Mouse (Mus musculus): Measurements from ENCODE around the gene Ttc28.
A peak's percentile ranks its signal among the peaks of the same experiment; 100 is the strongest.
"Not testable (repeated sequence)": the region's sequence is repeated elsewhere in the genome, so short reads cannot be mapped to it uniquely, and the experiment has no call there.

Ttc28 gene

DNA sequence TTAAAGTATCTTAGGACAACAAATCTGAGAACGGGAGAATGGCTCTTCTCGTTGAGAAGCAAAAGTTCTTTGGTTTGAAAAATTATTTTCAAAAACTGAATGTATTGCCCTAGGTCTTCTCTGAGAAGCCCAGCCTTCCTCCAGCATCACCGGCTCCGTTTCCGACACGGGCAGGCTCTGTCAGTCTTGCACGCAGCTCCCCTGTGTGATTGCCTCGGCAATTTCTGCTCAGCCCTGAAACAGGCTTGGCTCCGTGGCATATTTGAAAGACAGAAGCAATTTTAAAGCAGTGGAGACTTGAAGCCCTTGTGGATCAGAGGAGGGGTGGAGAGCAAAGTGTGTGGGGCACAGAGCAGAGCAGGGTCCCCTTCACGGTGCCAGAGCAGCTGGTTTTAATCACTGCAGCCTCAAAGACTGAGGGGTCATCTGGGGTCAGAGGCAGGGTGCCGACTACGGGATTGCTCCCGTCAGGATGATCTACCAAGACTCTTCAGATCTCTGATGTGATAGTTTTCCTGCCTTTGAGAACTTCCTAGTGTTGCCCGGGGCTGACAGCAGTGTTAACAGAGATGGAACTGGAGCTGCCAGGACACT lies 363.9 kb downstream of the Ttc28 start:
- DNase-seq (ENCODE audit: low spot score) = no peak

DNA sequence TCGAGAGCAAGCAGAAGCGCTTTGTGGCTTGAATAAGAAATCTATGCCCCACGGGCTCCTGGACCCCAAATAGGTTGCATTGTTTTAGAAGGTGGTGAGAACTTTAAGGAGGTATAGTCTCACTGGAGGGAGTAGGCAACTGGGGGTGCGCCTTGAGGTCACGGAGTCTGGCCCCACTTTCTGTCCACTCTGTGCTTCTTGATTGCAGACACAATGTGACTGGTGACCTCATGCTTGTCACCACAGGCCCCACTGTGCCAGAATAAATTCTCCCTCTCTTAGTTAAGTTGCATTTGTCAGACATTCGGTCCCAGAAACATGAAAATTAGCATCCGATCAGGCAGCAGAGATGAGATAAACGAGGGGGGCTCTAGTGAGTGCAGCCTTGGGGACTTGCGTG lies 364.5 kb downstream of the Ttc28 start:
- no peak for DNase-seq (ENCODE audit: low spot score)

DNA sequence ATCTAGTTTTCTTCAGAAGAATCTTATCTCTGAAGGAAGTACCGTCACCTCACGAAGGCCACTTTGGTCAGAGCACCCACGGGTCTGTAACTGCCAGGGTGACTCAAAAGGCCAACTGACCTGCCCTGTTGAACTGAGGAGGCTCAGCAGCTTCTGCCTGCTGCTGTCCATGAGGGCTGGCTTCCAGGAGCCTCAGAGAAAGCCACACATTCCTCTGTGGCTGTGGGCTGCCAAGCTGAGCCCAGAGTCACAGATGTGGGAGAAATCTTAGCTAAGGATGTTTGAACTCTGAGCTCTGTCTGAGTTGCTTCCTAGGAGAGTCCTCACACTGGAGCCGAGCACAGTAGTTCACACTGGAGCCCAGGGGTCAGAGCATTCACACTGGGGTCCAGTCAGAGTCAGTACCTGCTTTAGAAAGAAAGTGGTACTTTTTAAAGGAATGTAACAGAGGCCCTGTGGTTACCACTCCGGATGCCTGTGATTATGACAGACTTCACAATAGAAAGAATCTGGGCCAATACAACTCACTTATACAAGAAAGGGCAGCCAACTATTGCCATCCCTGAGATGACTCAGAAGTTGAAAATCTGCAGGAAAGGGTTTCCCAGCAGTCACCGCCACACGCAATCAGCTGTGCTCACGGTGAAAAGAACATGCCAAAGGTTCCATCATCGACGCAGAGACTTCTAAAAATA lies 368.1 kb downstream of the Ttc28 start:
- no peak for DNase-seq (ENCODE audit: low spot score)

DNA sequence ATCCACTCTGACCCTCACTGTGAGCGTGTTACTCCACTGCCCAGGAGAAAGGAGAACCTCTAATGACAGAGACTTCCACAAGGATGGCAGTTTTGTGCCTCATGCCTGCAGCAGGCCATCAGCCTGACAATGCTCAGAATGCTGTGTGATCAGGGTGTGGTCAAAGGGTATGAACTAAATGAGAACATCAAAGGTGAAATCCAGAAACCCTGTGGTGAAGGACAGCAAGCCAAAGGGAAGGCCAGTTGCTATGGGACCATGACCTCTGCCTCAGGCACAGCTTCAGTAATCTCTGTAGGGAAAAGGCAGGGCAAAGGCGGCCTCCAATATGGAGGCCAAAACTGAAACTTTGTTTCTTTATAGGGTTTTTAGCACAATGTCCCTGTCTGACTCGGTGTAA lies 372.5 kb downstream of the Ttc28 start:
- DNase-seq (ENCODE audit: low spot score) = no peak

DNA sequence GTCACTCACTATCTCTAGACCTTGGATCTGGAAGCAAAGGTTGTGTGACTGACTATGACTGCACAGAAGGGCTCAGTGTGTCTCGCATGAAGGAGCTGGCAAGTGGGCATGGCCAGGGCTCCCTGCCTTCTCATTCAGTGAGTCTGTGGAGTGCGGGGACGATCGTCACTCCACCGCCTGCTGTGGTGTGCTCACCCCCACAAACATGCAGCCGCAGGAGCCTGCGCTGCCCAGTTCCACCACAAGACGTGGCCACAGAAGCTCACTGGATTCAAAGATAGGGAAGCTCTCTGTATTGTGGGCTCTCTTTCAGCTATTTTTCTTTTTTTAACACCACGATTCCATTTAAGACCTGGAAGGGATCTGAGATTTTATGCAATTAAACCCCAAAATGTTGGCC lies 374.8 kb downstream of the Ttc28 start:
- DNase-seq (ENCODE audit: low spot score) = no peak

DNA sequence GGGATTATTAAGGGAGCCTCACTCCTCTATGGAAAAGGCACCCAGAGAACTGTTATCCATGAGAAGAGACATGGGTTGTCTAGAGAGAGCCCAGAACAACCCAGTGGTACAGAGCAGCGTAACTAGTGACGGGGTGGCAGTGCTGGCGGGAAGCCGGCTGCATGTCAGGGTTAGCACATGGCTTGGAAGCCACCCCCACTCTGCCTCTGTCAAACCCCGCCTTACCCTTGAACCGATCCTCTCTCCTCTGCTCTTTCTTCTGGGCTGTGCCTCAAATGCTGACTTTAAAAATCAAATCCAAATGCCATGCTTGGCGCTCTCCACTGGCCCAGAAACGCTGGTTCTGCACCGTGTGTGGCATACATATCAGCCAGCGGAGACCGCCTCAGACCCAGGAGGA lies 375.2 kb downstream of the Ttc28 start:
- DNase-seq (ENCODE audit: low spot score) = no peak

DNA sequence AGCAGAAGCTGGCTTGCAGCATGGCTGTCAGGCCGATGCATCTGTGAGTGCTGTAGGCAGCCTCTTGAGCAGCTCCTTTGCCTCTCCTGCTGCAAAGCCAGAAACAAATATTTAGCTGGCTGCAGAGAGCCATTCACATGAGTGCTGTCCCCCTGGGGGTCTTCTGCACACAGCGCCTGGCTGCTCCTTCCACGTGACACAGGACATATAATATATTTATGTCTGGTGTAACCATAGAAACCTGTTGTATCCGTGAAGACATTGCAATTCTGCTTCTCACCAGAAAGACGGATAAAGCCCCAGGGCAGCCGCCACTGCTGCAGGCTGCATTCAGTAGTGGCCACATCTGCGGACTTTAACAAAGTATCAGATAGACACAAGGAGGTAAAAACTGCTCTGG lies 376.6 kb downstream of the Ttc28 start:
- DNase-seq (ENCODE audit: low spot score) = no peak

DNA sequence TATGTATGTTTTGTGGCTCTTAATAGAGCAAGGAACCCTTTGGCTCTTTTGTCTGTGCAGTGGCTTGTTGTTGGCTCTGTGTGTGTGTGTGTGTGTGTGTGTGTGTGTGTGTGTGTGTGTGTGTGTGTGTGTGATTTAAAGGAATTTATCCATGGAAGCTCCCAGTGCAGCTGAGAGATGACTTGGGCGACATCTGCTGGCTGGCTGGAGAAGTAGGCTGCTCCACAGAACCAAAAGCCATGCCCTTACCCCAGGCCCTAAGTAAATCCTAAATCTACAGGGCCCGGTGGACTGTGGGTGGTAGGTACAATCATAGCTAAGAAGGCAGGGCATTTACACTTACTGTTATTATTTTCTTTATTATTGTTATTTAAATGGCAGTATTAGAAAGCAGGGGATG lies 377.5 kb downstream of the Ttc28 start:
- no peak for DNase-seq (ENCODE audit: low spot score)

DNA sequence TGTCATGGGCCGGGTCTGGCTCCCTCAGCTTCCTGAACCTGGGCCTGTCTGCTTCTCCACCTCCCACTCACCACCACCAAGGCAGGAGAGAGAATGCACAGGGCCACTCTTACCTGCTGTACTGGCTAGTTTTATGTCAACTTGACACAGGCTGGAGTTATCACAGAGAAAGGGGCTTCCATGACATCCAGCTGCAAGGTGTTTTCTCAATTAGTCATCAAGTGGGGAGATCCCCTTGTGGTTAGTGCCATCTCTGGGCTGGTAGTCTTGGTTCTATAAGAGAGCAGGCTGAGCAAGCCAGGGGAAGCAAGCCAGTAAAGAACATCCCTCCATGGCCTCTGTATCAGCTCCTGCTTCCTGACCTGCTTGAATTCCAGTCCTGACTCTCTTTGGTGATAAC lies 381.6 kb downstream of the Ttc28 start:
- DNase-seq (ENCODE audit: low spot score) = not testable (repeated sequence)

DNA sequence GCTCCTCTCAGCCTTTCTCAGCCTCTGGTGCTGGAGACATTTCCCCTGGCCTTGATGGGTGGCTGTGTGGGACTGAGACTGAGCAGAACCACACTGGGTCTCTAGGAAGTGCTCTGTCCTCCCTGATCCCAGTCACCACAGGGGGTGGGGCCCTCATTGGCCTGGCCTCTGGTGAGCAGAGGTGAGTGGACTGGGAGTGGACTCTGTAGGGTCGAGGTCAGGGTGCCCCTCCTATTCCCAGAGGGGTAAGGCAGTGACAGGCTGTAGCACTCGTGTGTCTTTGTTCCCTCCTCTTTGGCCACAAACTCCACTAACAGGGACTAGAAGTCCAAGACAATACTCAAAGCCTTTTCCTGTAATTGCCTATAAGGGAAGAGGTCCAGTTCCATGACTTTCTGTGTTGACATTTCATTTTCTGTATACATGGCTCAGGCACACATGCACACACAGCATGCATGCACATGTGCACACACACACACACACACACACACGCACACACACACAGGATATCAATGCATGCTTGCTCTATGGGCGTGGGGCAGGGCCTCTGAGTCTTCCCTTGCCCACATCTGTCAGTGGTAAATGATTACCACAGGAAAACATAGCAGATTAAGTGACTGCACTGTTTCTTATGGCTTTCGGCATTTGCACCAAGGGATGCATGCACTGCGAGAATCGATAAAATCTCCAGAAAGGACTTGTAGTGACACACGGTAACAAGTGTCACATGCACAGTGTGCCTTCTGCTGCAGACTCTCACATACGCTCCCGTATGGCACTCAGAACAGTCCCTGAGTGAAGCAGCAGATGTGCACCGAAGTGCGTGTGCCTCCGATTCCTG lies 382.4 kb downstream of the Ttc28 start:
- no peak for DNase-seq (ENCODE audit: low spot score)

DNA sequence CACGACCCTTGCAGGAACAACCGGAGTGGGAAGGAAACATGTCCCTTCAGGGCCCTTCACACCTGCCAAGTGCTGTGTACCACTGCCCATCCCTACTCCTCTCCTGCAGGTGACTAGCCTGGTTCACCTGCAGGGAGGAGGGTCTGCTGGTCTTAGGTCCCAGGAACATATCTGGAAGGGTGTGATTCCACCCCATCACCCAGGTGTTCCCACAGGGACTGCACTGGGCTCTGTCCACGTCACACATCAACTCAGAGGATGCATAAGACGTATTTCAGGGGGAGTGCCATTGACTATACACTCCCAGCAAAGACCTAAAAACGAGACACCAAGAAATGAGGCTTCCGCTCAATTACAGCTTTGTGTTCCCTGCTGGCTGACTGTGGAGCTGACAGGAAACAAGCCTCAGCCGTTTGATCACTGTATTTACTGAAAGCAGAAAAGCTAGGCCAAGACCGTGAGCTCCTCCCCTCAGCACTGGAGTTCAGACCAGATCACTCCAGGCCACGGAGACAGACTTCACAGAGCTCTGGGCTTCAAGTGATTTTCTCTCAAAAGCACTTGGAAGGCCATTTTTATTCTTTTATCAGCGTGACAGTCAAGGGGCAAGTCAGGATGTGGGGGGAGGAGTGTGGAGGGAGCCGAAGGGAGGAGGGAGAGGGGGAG lies 383.1 kb downstream of the Ttc28 start:
- DNase-seq (ENCODE audit: low spot score) = no peak

DNA sequence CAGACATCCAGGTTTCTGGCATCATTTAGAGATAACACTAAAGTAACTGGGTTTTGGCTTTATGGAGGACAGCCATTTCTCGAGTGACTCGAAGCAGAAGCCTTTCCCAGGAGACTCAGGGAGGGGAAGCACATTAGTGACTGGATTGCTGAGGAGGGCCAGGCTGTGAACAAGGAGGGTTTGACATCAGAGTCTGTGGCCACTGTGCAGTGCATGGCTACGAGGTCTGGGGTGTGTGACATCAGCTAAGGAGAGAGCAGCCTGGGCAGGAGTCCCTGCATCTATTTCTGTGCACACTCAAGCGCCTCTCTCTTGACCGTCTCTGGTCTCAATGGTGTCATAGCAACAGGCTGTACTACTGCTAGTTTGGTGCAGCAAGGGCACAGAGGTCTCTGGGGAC lies 383.8 kb downstream of the Ttc28 start:
- no peak for DNase-seq (ENCODE audit: low spot score)

DNA sequence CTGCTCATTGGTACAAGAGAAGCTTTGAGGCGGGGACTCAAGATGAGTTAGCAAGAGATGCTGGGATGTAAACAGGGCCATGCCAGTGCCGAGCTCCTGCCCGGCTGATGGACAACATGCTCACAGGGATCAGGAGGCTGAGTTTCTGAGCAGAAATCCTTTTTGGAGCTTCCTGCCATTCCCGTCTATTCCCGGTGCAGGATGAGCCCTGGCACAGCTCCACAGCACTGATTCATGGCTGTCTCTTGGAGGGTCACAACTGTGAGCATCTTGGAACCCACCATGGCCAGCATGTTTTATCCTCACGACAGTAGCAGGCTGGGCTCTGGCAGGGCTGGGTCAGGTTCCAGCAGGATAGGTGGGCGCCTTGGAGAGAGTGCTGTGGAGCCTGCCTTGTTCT lies 384.9 kb downstream of the Ttc28 start:
- no peak for DNase-seq (ENCODE audit: low spot score)

DNA sequence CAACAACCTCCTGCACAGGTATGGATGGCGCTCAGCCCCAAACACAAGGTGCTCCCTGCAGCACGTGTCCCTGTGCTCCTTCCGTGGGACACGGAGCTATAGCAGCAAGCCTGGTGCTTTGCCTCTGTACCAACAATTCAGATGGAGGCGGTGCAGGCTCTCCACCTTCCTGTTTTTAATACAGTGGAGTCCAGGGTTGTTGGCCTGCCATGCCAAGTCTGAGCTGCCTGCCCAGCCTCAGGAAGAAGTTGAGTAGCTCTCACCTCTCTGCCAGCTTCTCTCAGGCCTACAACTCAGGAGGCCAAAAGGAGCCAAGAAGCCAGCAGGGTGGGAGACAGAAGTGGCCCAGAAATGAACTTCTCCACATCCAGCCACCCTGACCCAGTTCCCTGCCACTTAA lies 387.1 kb downstream of the Ttc28 start:
- DNase-seq (ENCODE audit: low spot score) = no peak

DNA sequence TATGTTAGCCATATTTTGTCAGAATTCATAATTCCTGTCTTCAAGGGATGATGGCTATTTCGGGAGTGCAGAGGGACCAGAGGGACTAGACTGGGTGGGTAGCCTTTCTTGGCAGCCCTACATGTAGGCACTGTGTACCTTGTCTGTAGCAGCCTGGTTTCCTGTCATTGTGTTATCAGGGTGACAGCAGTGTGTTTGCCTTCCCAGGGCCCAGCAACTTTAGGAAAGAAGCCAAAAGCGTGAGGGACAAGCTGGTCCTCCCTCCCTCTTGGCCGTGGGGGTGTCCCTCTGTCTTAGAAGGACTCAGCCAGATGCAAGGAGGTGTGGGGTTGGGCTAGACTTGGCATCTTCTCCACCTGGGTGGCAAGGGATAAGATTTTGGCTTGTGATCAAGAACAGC lies 387.5 kb downstream of the Ttc28 start:
- DNase-seq (ENCODE audit: low spot score) = no peak

DNA sequence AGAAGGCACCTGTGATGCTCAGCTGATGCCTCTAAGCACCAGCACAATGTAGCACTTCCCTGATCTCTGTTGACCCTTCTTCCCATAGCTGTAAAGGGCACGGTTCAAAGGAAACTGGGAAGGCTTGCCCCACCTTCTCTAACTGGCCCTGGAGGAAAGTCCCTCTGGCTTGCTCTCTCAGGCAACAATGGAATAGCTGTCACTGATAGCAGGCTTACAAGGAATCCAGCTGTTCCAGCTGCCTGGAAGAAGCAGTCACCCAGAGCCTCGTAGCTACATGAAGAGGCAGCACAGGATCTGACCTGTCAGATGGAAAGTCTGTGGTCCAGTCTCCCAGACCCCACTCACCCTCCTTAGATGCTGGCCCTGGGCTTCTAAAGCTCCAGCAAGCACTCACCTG lies 389.2 kb downstream of the Ttc28 start:
- no peak for DNase-seq (ENCODE audit: low spot score)

DNA sequence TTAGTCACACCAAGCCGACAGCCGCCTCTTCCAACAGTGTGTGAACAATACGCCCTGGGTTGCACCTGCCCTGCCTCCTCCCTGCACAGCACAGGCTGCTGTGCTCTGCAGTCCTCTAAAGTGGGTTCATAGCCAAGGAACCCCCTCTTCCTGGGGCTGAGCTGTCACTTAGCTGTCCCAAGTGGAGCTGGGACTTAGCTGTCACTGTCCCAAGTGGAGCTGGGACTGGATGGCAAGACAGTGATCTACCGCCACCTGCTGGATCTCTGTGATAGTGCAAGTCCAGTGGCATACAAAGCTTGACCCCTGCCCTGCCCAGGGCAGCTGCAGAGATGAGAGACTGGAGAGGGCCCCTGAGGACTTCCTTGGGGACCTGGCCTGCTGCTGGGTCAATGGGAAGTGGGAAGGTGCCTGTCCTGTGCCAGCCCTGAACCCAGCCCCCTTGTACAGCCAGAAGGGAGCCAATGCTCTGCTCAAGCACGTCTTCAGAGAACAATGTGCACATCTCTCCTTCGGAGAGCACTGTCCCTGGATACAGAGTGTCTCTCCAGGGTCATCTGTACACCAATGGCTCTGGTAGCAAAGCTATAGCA lies 390.1 kb downstream of the Ttc28 start:
- peak; percentile 32 for DNase-seq (ENCODE audit: low spot score)

DNA sequence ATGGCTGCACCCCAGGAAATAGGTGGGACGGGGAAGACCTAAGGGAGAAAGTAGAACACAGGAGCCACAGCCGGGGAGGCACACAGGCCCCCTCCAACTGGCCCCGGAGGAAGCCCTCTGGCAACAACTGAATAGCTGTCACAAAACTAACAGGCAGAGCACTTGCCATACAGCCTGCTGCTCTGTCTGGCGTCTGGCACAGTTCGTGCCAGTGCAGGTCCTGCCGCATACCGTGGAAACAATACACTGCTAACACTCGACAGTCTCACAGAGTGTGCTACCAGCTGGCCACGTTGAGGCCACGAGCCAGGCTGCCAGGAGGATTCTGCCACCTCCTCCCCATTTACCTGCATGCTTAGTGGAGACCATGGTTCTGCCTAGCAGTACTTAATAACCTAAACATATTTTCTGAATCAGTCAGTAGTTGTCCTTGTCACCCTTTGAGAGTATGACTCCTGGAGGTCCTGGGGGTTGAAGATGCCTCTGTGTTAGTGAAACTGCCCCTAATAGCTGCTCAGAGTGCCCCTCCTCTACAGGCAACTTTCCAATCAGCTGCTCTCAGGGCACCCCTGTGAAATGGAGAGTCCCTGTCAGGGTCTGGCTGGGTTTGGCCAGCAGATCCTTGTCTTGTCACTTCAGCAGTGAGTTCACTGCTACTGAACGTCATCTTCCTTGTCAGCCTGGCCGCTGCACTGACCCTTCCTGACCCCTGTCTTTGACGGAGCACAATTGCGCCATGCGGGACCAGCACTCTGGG lies 390.8 kb downstream of the Ttc28 start:
- DNase-seq (ENCODE audit: low spot score) = no peak

DNA sequence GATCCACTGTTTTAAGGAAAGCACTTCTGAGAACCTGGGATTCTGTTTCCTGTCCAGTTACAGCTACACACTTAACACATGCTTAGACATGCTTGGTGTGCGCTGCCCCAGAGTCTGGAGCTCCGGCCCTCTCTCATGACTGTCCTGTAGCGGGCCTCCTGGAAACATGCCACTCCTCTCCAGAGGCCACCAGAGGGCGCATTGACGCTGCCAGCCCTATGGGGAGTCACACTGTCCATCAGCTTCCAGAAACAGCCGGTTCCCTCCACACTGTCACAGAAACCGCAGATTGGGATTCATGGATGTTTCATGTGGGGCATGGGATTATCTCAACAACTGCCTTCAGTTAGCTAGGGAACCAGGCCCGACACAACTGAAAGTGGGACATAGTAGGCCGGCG lies 394.0 kb downstream of the Ttc28 start:
- DNase-seq (ENCODE audit: low spot score) = no peak

DNA sequence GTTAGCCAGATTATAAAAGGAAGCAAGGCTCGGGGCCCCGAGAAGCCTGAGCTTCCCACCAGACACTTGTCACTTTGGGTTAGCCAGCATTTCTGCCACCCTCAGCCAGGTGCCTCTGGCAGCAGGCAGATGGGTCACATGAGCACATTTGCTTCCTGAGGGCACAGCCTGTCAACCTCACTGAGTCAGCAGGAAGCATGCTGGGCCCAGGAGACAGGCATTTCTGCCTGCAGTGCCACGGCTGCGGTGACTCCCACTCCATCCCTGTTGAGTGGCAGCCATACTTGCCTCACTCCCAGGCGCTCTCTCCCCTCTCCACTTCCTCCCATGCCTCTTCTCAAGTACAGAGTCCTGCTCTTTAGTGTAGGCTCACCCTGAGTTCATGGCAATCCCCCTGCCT lies 395.3 kb downstream of the Ttc28 start:
- no peak for DNase-seq (ENCODE audit: low spot score)

DNA sequence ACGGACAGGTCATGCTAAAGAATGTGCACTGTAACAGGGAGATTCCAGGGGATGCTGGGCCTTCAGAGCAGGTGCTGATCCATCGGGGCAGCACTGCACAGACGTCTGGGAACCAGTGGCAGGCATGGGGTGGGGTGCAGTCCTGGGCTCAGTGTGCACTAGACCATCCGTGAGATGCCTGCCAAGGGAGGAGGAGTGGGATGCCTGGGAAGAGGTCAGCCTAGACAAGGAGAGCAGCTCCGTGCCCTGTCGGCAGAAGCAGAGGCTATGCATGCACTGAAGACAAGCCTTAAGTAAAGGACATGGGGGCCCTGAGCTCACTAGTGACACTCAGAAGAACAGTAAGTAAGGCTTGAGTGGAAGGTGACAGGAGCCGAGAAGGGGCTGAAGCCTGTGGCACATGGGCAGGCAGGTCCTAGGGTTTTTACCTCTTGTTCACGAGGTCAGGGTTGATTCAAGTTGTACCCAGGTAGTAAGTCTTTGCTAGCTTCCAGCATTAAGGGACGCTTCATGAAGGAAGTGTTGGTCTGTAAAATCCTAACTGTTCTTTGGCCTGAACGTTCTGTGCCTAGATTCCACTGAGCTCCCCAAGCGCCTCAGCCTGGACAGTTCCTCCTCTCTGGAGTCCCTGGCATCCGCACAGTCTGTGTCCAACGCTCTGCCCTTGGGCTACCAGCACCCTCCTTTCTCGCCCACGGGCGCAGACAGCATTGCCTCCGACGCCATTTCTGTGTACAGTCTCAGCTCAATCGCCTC lies 405.0 kb downstream of the Ttc28 start:
- no peak for DNase-seq (ENCODE audit: low spot score)

Data from spleen, adult 12 weeks (tissue).